Mouse (Mus musculus) left cerebral cortex, postnatal 10 days (tissue): ENCODE results near the gene Denr. TPM values are rescaled to one million over a fixed set of nuclear protein-coding genes. Genes with fewer than 3 reads are reported as not detected.

Source experiments
- DNase-seq, 2 experiments: peaks; one replicate each; pipeline ENCODE4 v3.0.0; 2021 to 2022; ENCODE audit warnings: low spot score in 2 of 2, mixed read lengths in 1 of 2; ENCODE audit errors: extremely low spot score in 1 of 2
- intact Hi-C: fragments of 180-260 bp; cut with DNase I; formaldehyde crosslinking; loops from one replicate; pipeline ENCODE4 v1.15.1; 2025
- total RNA-seq, 2 experiments: library from RNA; stranded (reverse); gene quantifications; 2 replicates each; pipeline ENCODE4 v1.2.3; 2021

Denr gene
- total RNA-seq, 2 experiments from 2014 or later, result 71.2 to 76.9 TPM

DNA sequence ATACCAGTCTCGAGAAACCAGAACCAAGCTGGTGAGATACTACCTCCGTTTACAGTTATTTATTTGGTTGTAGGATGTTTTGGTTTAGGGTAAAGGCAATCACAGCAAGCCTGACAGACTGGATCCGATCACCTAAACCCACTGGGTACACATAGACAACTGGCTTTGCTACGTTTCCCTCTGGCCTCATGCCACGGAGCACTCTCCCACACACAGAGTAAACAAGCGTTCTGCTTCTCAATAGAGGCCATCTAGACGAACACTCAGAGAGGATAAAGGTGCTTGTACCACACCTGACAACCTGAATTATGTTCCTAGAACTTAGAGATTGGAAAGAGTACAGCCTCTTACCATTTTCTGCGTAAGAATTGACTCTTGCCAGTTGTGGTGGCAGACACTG lies 53.2 kb downstream of the Denr start:
- intact Hi-C loops, result no loop called here
- no peak for DNase-seq

DNA sequence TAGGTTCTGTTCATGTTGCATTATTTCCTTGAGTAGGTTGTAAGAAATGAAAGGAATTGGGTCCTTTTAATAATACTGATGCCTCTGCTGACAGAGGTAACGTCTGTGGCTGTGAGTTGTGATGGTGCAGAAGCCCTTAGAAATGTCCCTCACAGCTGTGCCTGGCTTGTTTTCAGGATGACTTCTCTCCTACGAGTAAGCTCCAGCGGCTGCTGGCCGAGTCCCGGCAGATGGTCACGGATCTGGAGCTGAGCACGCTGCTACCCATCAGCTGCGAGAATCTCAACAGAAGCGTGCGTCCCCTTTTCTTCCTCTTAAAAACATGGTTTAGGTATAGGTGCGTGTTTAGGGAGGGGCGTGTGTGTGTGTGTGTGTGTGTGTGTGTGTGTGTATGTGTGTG lies 54.1 kb downstream of the Denr start:
- no peak for DNase-seq
- intact Hi-C loops, result no loop called here

DNA sequence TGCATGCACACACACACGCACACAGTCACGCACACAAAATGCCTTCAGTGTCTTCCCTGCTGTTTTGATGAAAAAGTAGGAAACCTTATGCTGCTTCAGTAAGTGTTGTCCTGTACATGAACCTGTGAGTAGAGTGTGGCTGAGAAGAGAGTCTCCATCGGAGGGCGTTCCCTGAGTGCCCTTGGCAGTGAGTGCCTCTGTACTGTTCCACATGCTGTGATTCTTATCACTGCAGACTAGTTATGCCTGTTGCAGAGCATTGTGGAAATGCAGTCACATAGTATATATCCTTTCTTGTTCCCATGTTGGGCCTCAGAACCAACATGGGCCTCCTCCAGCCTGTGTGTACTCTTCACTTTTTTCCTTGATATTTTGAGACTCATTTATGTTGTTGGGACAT lies 57.2 kb downstream of the Denr start:
- intact Hi-C loops, result no loop called here
- no peak for DNase-seq

DNA sequence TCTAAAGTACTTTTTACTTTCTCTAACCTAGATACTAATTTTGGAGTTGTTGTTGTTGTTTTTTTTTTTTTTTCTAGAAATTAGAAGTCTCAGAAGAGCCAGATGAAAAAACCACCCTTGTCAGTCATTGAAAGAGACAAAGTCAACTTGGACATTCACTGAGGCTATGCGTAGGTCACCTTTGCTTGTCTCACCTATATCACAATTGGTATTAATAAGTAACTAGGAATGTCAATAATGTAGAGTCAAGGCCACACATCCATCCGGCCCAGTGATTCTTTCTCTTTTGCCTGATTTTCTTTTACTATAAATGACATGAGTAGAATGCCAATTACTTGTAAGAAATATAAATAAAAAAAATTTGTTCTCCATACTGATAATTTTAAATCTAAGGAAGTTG lies 59.8 kb downstream of the Denr start:
- DNase-seq, result no peak
- intact Hi-C loops, result no loop called here

DNA sequence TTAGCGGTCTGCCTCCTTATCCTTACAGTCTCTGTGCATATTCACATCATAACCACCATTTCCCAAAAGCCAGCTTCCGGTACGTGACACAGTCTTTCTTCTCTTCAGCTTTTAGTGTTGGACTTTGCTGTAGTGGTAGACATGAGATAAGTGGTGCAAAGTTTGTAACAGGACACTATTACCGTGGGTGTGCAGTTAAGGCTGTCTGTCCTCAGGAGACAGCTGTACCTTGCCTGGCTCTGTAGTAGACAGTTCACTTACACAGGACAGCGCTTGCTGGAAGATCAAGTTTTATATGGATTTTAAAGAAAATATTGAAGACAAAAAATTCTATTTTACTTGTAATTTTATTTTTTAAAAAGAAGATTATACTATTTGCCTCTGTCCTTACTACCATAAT lies 61.5 kb downstream of the Denr start:
- no peak for DNase-seq
- intact Hi-C loops, result no loop called here

DNA sequence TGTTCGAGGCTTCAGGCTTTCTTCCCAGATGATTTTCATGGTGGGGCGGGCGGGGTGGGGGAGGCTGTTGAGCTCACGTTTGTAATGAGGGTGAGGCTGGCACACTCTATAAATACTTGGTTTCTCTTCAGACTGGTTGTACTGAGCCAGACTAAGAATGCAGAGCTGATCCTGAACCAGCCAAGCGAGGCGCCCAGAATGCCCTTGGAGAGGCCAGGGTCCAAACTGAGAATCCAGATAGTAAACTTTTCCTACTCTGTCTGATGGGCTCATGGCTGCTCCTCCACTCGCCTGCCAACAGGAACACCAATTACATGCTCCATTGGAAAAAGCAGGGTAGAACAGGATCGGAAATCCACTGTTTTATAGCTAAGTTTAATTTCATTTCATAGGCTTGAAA lies 62.2 kb downstream of the Denr start:
- intact Hi-C loops, result no loop called here
- no peak for DNase-seq

DNA sequence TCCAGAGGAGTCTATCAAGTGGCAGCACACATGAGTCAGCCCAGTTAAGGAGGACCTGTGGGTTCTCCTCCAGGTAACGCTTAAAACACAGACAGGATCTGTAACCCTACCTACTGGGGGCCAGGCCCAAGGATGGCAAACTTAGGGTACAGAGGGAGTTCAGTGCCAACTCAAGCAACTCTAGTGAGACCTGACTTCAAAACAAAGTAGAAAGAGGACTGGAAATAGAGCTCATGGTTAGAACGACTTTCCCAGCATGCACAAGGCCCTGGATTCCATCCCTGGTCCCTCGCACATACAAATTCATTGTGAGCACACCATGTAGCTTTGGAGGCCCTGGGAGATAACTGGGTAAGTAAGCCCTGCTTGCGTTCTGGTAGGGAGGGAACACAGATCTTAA lies 63.6 kb downstream of the Denr start:
- no peak for DNase-seq
- intact Hi-C loops, result no loop called here

DNA sequence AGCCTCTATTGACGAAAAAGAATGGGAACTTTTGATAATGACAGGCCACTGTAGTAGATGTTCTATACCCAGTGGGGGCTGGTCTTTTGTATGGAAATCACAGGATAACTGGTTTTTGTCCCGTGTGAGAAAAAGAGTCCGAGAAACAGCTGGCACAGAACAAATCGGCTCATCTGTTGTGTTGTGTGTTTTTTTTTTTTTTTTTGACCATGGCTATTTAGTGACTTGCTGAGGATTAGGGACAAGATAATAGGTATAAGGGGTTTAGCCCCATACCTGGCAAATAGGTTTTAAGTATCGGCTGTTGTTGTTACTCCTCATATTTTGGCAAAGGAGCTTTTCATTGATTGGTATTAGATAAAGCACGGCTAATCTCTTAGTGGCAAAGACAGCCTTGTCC lies 65.5 kb downstream of the Denr start:
- DNase-seq, result no peak
- intact Hi-C loops, result no loop called here

DNA sequence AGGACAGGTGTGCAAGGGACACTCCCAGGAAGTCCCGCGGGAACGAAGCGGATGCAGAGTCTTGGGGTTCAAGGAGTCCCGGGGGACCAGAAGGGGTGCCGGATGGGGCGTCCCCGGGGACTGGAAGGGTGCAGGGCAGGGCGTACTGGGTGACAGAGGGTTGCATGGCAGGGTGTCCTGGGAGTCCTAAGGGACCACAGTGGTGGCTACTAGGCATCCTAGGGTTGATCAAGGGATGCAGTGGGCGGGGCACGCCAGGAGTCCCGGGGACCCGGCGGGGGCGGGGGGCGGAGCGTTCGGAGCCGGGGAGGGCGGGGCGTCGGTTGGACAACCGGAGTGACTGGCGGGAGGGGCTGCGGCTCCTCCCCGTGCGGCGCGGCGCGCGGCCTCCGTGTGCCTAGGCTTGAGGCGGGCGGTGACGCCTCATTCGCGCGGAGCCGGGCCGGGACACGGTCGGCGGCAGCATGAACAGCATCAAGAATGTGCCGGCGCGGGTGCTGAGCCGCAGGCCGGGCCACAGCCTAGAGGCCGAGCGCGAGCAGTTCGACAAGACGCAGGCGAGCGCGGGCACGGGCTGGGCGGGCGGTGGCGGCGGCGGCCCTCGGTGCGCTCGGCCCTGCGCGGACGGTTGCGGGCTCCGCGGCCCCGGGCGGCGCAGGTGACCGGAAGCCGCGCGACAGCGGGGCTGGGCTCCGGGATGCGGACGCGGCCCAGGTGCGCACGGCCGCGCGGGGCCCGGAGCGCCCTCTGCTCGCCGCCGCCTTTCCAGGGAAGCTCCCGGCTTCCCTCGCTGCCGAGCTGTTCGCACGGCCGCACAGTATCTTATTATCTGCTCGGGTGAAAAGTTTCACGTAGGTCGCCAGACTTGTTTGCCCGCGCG lies 66.6 kb downstream of the Denr start, which contains the start of gene Hip1r:
Gene Hip1r, plus strand, starts transcription at position 330 of the 880 bp plus-strand sequence.
- intact Hi-C loops, result no loop called here
- DNase-seq, result peak; percentile 42 to 89

DNA sequence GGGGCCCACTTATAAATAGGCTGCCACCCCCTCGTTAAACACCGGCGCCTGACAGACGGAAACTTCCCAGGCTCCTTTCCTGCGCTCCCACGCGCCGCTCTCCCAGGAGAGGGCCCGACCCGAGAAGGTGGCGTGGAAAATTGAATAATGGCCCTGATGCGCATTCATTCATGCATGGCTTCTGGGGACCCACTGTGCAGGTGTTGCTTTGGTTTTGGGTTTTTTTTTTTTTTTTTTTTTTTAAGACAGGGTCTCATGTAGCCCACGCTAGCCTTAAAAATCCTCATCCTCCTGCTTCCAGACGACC lies 67.2 kb downstream of the Denr start:
- DNase-seq, result peak in 1 of 2 experiments; percentile 47
- intact Hi-C loops, result no loop called here

DNA sequence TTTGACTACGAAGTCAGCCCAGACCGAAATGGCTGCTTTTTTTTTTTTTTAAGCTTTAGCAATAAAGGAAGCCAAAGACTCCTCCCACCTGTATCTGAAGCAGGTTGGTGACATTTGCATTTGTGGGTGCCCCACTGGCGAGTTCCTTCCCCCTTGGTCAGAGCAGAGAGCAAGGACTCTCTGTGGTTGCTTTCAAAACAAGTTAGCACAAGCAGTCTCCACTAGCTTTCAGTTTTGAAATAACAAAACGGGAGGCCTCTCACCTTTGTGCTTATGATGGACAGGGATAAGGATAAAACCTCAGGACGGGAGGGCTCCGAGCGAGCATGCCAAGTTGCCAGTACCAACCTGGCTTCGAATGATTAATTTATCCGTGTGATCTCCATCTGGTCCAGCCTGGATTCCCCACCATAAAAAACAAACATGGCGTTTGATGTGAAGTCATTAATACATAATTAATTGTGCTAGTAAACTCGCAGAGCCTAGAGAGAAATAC lies 67.7 kb downstream of the Denr start:
- intact Hi-C loops, result no loop called here
- DNase-seq, result no peak

DNA sequence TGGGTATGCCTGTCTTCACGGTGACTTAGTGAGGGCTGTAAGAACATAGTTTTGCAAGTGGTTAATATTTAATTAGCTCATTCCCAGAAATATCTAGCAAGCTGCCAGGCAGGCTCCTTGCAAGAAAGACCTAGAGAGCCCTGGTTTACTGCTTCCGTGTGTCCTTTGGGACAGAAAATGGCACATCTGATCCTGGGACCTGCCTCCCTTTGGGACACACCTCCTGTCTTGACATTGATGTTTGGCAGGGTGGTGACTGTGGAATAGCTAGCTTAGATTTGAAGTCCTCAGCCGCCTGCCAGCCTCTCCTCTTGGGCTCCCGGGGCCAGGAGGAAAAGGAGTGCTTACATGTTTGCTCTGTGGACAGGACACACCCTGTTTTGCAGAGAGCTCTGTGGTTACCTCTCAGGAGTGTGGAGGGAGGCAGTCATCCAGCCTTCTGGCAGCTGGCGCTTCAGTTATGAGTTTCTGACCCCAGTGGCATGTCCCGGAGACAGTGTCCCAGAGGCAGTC lies 68.7 kb downstream of the Denr start:
- DNase-seq, result peak in 1 of 2 experiments; percentile 31
- intact Hi-C loops, result no loop called here

DNA sequence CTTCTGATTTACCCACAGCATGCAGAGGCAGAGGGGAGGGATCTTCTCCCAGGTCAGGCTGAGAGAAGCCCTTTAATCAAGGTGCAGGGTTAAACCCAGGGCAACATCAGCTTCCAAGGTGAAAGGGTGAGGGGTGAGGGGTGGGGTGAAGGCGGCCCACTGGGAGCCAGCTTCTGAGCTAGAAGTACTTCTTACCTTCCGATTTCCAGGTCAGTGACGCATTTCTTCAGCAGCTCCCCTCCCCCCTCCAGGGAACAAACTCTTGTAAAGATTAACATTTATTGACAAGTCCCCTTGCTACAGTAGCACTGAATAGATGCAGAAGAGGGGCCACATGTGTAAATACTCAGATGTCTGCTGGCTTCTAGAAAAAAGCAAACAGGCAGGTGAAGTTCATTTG lies 70.3 kb downstream of the Denr start:
- DNase-seq, result no peak
- intact Hi-C loops, result no loop called here

DNA sequence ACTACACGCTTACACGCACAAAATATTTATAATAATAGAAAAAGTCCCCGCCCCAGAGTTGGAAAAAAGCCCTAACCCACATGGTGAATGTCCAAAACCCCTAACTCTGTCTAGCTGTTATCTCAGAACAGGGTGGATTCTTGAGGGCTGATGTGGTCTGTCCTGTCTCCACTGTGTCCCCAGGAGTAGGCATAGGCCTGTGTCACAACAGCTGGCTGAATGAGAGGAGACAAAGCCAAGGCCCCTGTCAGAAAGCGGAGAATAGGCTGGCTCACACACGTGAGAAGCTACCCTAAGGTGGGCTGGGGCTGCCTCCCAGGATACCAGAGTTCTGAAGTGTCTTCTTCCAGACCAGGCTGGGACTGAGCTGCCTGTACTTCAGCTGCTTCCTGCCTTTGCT lies 71.2 kb downstream of the Denr start:
- intact Hi-C loops, result no loop called here

More for the DNA sequence above, 71.2 kb downstream of the Denr start:
- no peak for DNase-seq

Other genes starting within 250 kb of the Denr start
- 100 to 1,000 TPM; 112 to 122 TPM for gene Clip1, start 222.6 kb upstream of the Denr start, total RNA-seq
- gene Zcchc8, start 186.1 kb upstream of the Denr start, total RNA-seq, result 10 to 100 TPM; 45.0 to 47.6 TPM
- 10 to 100 TPM; 75.6 to 80.5 TPM for gene Rsrc2, start 157.8 kb upstream of the Denr start, total RNA-seq
- gene Kntc1, start 157.5 kb upstream of the Denr start, total RNA-seq, result 1 to 10 TPM; 2.6 to 2.8 TPM
- not detected for gene Hcar2, start 41.7 kb upstream of the Denr start, total RNA-seq
- 1 to 10 TPM in 1 of 2 experiments, under 1 TPM in 1; 0.88 to 1.0 TPM for gene Hcar1, start 27.2 kb upstream of the Denr start, total RNA-seq
- gene Gm43518, start 20.2 kb downstream of the Denr start, total RNA-seq, result 1 to 10 TPM; 1.5 to 2.4 TPM
- 1 to 10 TPM; 2.1 to 2.8 TPM for gene Ccdc62, start 23.5 kb downstream of the Denr start, total RNA-seq
- 10 to 100 TPM; 82.4 to 93.4 TPM for gene Hip1r, start 66.5 kb downstream of the Denr start, total RNA-seq
- gene Vps37b, start 125.1 kb downstream of the Denr start, total RNA-seq, result 10 to 100 TPM; 42.5 to 42.6 TPM
- gene Abcb9, start 188.6 kb downstream of the Denr start, total RNA-seq, result 10 to 100 TPM; 43.8 to 45.5 TPM
- 10 to 100 TPM; 32.5 to 34.6 TPM for gene Ogfod2, start 205.1 kb downstream of the Denr start, total RNA-seq
- gene Arl6ip4, start 208.9 kb downstream of the Denr start, total RNA-seq, result 10 to 100 TPM; 55.4 to 58.8 TPM